Mouse (Mus musculus) midbrain, postnatal 0 days (tissue): ENCODE data around the gene Col4a4. TPM values are rescaled to one million over a fixed set of nuclear protein-coding genes. Genes with fewer than 3 reads are reported as not detected.

Experiments used
- ATAC-seq: fragments of 200-750 bp; cut with Nextera tagmentation; 2 replicates; pipeline ENCODE4 v1.8.0; 2017; ENCODE audit warnings: moderate number of reproducible peaks, mild to moderate bottlenecking, moderate TSS enrichment, moderate library complexity; ENCODE audit not compliant: low FRiP score
- DNase-seq: peaks from one replicate; pipeline ENCODE4 v3.0.0-alpha.2; 2015; ENCODE audit warnings: low spot score
- H3K27ac ChIP-seq: fragments of 300-500 bp; sonication (generic); 2 replicates; pipeline ENCODE4 v1.5.1; 2014; ENCODE audit warnings: low read depth, mild to moderate bottlenecking, low read length, mixed read lengths
- H3K27me3 ChIP-seq: fragments of 300-500 bp; sonication (generic); 2 replicates; pipeline ENCODE4 v1.6.1; 2014; ENCODE audit warnings: low read length, control low read depth, mixed read lengths; ENCODE audit not compliant: insufficient read depth
- H3K36me3 ChIP-seq: fragments of 300-500 bp; sonication (generic); 2 replicates; pipeline ENCODE4 v1.6.1; 2014; ENCODE audit warnings: low read length, control low read depth, mixed read lengths; ENCODE audit not compliant: insufficient read depth
- H3K4me1 ChIP-seq: fragments of 300-500 bp; sonication (generic); 2 replicates; pipeline ENCODE4 v1.6.1; 2014; ENCODE audit warnings: mild to moderate bottlenecking, control low read depth, antibody characterized with exemption, low read length, mixed read lengths; ENCODE audit not compliant: insufficient read depth
- H3K4me2 ChIP-seq: fragments of 300-500 bp; sonication (generic); 2 replicates; pipeline ENCODE4 v1.6.1; 2014; ENCODE audit warnings: low read depth, mild to moderate bottlenecking, low read length, mixed read lengths; ENCODE audit not compliant: poor library complexity, severe bottlenecking
- H3K4me3 ChIP-seq: fragments of 300-500 bp; sonication (generic); 2 replicates; pipeline ENCODE4 v1.5.1; 2014; ENCODE audit warnings: low read depth, mild to moderate bottlenecking, low read length, moderate library complexity
- H3K9ac ChIP-seq: fragments of 300-500 bp; sonication (generic); replicated peaks from 2 replicates; pipeline ENCODE4 v1.6.1; 2014; ENCODE audit warnings: mild to moderate bottlenecking, low read length, moderate library complexity, mixed read lengths; ENCODE audit not compliant: poor library complexity, severe bottlenecking
- H3K9me3 ChIP-seq: fragments of 300-500 bp; sonication (generic); 2 replicates; pipeline ENCODE4 v1.6.1; 2016; ENCODE audit warnings: low read length, control low read depth
- CTCF ChIP-seq: IDR thresholded peaks from 2 replicates; pipeline ENCODE4 v1.5.1; 2016; ENCODE audit warnings: antibody characterized with exemption, mild to moderate bottlenecking
- WGBS: fragments of 180-500 bp; shearing (Covaris S2); extraction: QIAGEN DNeasy Blood & Tissue Kit; methylation state at CpG from one replicate; pipeline ENCODE4 v1.1.7; 2014; 5-methylcytosine and 5-hydroxymethylcytosine counted together
- polyA plus RNA-seq: library from polyadenylated mRNA; unstranded; fragments of >200 nt; fragmentation: Nextera tagmentation; extraction: Ambion mirVana; gene quantifications from 2 replicates; pipeline ENCODE4 v1.2.1, GENCODE M21; 2015
- total RNA-seq: library from RNA; depleted of rRNA; stranded (reverse); fragments of >200 nt; gene quantifications from 2 replicates; pipeline ENCODE4 v1.2.3, GENCODE M21; 2014

The Col4a4 gene
- total and polyA plus RNA-seq, 2 experiments from 2014 or later: 0.16 to 0.44 TPM

DNA sequence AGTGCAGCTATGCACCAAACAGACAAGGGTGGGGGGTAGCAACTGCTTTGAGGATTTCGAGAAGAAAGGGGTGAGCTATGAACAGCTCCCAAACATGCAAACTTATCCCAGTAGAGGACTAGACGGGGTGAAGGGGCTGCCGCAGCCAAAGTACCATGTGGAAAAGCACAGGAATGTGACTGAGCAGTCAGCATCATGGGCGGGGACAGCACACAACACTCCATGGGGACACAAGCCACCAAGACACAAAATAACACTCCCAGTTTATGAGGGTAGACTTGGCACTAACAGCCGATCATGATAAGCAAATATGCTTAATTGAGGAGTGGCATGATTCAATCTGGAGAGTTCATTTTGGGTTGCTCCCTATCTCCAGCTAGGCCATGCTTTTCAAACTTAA, 42.8 kb upstream of the Col4a4 start:
- H3K9me3 ChIP-seq: no peaks in the 10 kb centered on the region
- H3K27ac ChIP-seq: no peak overlapping the region
- no peaks in the 10 kb centered on the region for H3K27me3 ChIP-seq
- no peak overlapping the region for H3K9ac ChIP-seq
- TF ChIP-seq CTCF: no peak
- H3K4me1 ChIP-seq: no peaks in the 10 kb centered on the region
- H3K4me2 ChIP-seq: no peak overlapping the region
- DNase-seq (no peak), ATAC-seq (no peak)
- no peaks in the 10 kb centered on the region for H3K36me3 ChIP-seq
- H3K4me3 ChIP-seq: no peak overlapping the region
- 88% methylated on average over 5 of the region's 5 CpGs for WGBS

DNA sequence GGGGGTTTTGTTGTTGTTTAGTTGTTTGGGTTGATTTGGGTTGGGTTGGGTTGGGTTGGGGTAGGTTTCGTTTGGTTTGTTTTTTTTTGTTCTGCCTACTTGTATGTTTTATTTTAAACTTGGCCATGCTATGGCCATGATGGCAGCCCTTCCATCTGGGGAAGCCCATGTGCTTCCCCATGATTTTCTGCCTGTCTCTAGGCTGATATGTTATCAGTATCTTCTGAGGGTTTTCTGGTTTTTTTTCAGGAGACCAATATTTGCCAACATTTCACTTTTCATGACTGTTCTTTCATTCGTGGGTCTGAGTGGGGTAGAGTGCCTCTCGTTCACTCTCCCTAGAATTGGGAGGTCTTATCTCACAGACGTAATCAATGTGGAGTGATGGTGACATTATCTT, 41.0 kb upstream of the Col4a4 start:
- DNase-seq: no peak
- WGBS: 94% methylated on average over 4 of the region's 4 CpGs
- Histone ChIP-seq H3K9me3 (no peaks in the 10 kb centered on the region), H3K9ac (no peak overlapping the region), H3K27me3 (no peaks in the 10 kb centered on the region), H3K27ac (no peak overlapping the region), H3K36me3 (no peaks in the 10 kb centered on the region), H3K4me3 (no peak overlapping the region), H3K4me1 (no peaks in the 10 kb centered on the region), H3K4me2 (no peak overlapping the region)
- no peak for TF ChIP-seq CTCF
- no peak for ATAC-seq

GRCm38 (mm10) chr1:82625474-82625873, 38.8 kb upstream of the Col4a4 start:
- WGBS: 81% methylated on average over 2 of the region's 2 CpGs
- Histone ChIP-seq H3K27me3 (no peaks in the 10 kb centered on the region), H3K9me3 (no peaks in the 10 kb centered on the region), H3K4me1 (no peaks in the 10 kb centered on the region), H3K9ac (no peak overlapping the region), H3K4me2 (no peak overlapping the region), H3K4me3 (no peak overlapping the region), H3K36me3 (no peaks in the 10 kb centered on the region), H3K27ac (no peak overlapping the region)
- no peak for TF ChIP-seq CTCF
- DNase-seq (no peak), ATAC-seq (no peak)

DNA sequence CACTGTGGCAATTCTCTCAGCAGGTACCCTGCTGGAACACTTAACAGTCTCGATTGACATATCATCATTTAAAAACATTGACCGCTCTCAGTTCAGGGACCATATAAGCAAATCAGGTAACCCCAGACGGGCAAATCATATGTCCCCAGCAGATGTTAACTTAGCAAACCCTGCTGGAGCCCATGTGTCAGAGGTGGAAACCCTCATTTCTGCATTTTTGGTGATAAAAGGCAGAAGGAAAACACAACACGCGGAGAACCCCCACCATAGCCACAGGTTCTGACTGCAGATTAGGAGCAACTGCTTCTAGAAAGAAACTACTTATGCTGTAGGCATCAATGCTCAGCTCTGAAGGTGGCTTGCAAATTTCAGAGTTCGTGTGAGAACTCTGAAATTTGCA, 38.3 kb upstream of the Col4a4 start:
- no peaks in the 10 kb centered on the region for H3K4me1 ChIP-seq
- WGBS: 74% methylated on average over 6 of the region's 6 CpGs
- no peak for TF ChIP-seq CTCF
- no peaks in the 10 kb centered on the region for H3K9me3 ChIP-seq
- no peak overlapping the region for H3K9ac ChIP-seq
- H3K4me3 ChIP-seq: no peak overlapping the region
- no peaks in the 10 kb centered on the region for H3K36me3 ChIP-seq
- H3K27me3 ChIP-seq: no peaks in the 10 kb centered on the region
- ATAC-seq (no peak), DNase-seq (no peak)
- no peak overlapping the region for H3K4me2 ChIP-seq
- H3K27ac ChIP-seq: no peak overlapping the region

DNA sequence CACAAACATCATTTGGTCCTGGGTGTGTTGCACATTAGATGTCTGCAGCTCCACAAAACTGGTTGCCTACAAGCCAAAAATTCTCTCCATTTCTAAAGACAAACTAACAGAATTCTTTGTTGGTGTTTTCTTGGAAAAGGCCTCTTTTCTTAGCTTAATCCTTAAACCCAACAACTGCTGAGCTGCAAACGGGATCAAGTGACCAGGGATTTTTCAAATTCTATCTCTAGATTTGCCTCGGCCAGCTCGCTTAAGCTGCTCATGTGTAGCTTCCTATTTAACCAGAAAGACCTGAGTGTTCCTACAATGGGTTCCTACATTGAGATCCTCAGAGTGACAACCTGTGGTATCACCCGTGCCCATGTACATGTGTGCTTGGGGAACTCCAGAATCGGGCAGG, 33.3 kb upstream of the Col4a4 start:
- ATAC-seq (no peak), DNase-seq (no peak)
- Histone ChIP-seq H3K4me3 (no peak overlapping the region), H3K27me3 (no peaks in the 10 kb centered on the region), H3K9me3 (no peaks in the 10 kb centered on the region), H3K36me3 (no peaks in the 10 kb centered on the region), H3K27ac (no peak overlapping the region), H3K4me1 (no peaks in the 10 kb centered on the region), H3K4me2 (no peak overlapping the region), H3K9ac (no peak overlapping the region)
- WGBS: 75% methylated on average over 5 of the region's 5 CpGs
- no peak for TF ChIP-seq CTCF

GRCm38 (mm10) chr1:82618592-82618991, 31.9 kb upstream of the Col4a4 start:
- no peak for ATAC-seq
- Histone ChIP-seq H3K4me2 (no peak overlapping the region), H3K36me3 (no peaks in the 10 kb centered on the region), H3K27me3 (no peaks in the 10 kb centered on the region), H3K4me3 (no peak overlapping the region), H3K4me1 (no peaks in the 10 kb centered on the region), H3K9ac (no peak overlapping the region), H3K9me3 (no peaks in the 10 kb centered on the region), H3K27ac (no peak overlapping the region)
- no peak for TF ChIP-seq CTCF
- no peak for DNase-seq
- WGBS: 87% methylated on average over 5 of the region's 5 CpGs

DNA sequence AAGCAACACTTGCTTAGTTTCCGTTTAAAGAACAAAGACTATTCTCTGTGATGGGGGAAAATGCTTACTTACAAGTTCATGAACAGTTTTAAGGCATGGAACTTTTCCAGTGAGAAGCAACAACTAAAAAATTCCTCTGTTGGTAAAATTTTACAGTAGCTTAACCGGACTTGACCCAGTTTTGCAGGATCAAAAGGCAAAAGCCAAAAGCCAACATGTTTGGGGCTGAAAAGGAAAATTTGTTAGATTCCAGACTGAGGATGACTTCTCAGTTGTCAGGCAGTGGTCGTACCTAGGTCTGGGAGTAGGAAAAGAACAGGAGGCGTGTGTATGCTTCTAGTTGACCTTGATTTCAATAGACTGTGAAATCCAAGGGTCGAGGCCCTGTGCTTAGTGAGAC, 31.4 kb upstream of the Col4a4 start:
- Histone ChIP-seq H3K27ac (no peak overlapping the region), H3K36me3 (no peaks in the 10 kb centered on the region), H3K4me2 (no peak overlapping the region), H3K9me3 (no peaks in the 10 kb centered on the region), H3K4me1 (no peaks in the 10 kb centered on the region), H3K4me3 (no peak overlapping the region), H3K27me3 (no peaks in the 10 kb centered on the region), H3K9ac (no peak overlapping the region)
- TF ChIP-seq CTCF: no peak
- WGBS: 78% methylated on average over 5 of the region's 5 CpGs
- no peak for DNase-seq
- no peak for ATAC-seq
